Mouse (Mus musculus) lung, adult 2 months (tissue): ENCODE results near the gene Comt.

Experiments used
- CTCF ChIP-seq: fragments of 200-500 bp; IDR thresholded peaks from 2 replicates; pipeline ENCODE4 v1.5.1; 2011; ENCODE audit warnings: mild to moderate bottlenecking, low read length, control low read depth; ENCODE audit not compliant: insufficient read depth
- POLR2A ChIP-seq: fragments of 200-500 bp; IDR thresholded peaks from 2 replicates; pipeline ENCODE4 v1.6.1; 2011; ENCODE audit warnings: low read depth, mild to moderate bottlenecking, control low read depth, low read length, borderline replicate concordance; ENCODE audit errors: extremely low read depth

GRCm38 (mm10) chr16:18459955-18460370, 33.3 kb upstream of the Comt start:
- TF ChIP-seq CTCF = no peak
- no peak for TF ChIP-seq POLR2A
